Mouse (Mus musculus): ENCODE results near the gene Tmem80. TPM values are rescaled to one million over a fixed set of nuclear protein-coding genes. Genes with fewer than 3 reads are reported as not detected.

Gene Tmem80
- total and polyA plus RNA-seq, 2 experiments from 2014 or later = 23.6 to 29.8 TPM

DNA sequence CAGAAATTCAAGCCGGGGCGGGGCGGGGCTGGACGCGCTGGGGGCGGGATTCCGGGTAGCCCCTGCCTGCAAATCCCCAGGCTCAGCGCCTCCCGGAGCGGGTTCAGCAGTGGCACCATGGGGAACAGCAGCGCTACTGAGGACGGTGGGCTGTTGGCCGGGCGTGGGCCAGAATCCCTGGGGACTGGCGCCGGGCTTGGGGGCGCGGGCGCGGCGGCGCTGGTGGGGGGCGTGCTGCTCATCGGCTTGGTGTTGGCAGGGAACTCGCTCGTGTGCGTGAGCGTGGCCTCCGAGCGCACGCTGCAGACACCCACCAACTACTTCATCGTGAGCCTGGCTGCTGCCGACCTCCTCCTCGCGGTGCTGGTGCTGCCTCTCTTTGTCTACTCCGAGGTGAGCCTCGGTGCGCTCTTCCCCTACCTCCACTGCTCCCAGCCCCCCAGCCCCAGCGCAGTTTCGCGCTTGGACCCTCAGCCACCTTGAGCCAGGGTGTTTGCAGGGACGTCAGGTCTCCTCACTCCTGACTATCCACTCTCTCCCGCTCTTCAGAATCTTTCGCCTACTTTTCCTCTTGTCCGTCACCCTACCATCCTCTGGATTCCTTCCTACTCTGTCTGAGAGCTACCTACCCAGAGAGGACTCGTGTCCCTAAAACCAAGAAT is 35.5 kb upstream of the Tmem80 start, which contains the start of gene Drd4:
Drd4 (plus strand) TSS at position 86 of the 662 bp plus-strand sequence.
- Histone ChIP-seq H3K4me2 (ENCODE audit: low read depth, low read length) (peak within 1 kb of the TSS; percentile 66), H3K9ac (replicated peaks; ENCODE audit: low read depth, low read length) (no peak within 1 kb of the TSS), H3K4me3 (ENCODE audit: low read depth, low read length) (peak within 1 kb of the TSS; percentile 47), H3K4me1 (ENCODE audit: control insufficient read depth, insufficient read depth) (peaks cover 15% of the 10 kb centered on the region), H3K36me3 (replicated peaks; ENCODE audit: control insufficient read depth, insufficient read depth, low read length) (peaks cover 6% of the 10 kb centered on the region; the same call in 1 of the 2 replicates), H3K9me3 (replicated peaks; ENCODE audit: control insufficient read depth, low read length) (no peaks in the 10 kb centered on the region), H3K27ac (ENCODE audit: low read depth) (no peak within 1 kb of the TSS), H3K27me3 (ENCODE audit: control insufficient read depth, insufficient read depth, low read length) (peaks cover 54% of the 10 kb centered on the region)
- WGBS = 4% methylated on average over 41 of the region's 46 CpGs
- ATAC-seq (ENCODE audit: insufficient read depth, low read depth) = no peak
- DNase-seq (ENCODE audit: low spot score) = no peak
- TF ChIP-seq CTCF (IDR thresholded peaks at IDR 0.05; ENCODE audit: low read depth) = no peak
- no peak for TF ChIP-seq EP300 (IDR thresholded peaks at IDR 0.05; ENCODE audit: low read depth)

DNA sequence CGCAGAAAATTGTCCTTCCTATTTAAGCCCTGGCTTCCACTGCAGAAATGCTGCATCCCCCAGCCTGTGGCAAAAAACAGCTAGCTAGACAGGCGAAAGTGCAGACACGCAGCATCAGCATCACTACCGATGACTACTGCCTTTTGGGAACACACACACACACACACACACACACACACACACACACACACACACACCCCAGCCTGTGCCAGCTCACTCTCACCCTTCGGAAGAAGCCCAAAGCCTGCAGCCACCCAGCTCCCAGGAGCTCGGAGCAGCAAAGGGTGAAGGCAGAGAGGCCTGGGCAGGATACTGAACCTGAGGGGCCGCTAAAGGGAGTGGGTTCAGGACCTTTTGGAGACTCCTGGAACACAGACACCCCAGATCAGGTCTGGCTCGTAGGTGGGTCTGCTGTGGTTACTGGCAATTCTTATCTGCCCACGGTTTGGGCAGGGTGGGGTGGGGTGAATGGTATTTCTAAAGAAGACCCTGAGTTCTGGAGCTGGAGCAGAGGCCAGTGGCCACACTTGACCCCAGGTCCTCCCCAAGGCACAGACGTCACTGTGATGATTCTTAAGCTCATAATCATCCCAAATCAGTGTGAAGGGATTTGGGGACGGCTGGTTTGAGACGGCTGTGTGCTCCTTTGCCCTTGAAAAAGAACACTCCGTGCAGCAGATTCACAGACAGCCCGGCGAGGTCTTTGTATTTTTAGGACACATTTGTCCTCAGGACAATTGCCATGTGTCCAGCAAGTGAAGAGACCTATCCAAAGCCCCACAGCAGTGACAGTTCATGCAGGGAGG is 34.8 kb upstream of the Tmem80 start:
- no peak overlapping the region for H3K27ac ChIP-seq (ENCODE audit: low read depth)
- no peak for TF ChIP-seq EP300 (IDR thresholded peaks at IDR 0.05; ENCODE audit: low read depth)
- TF ChIP-seq CTCF (IDR thresholded peaks at IDR 0.05; ENCODE audit: low read depth) = no peak
- DNase-seq (ENCODE audit: low spot score) (no peak), ATAC-seq (ENCODE audit: insufficient read depth, low read depth) (no peak)
- H3K27me3 ChIP-seq (ENCODE audit: control insufficient read depth, insufficient read depth, low read length) = peaks cover 54% of the 10 kb centered on the region
- H3K9me3 ChIP-seq (replicated peaks; ENCODE audit: control insufficient read depth, low read length) = no peaks in the 10 kb centered on the region
- no peak overlapping the region for H3K9ac ChIP-seq (replicated peaks; ENCODE audit: low read depth, low read length)
- no peak overlapping the region for H3K4me2 ChIP-seq (ENCODE audit: low read depth, low read length)
- WGBS = 45% methylated on average over 15 of the region's 15 CpGs
- peaks cover 9% of the 10 kb centered on the region; the same call in 1 of the 2 replicates for H3K36me3 ChIP-seq (replicated peaks; ENCODE audit: control insufficient read depth, insufficient read depth, low read length)
- no peak overlapping the region for H3K4me3 ChIP-seq (ENCODE audit: low read depth, low read length)
- peaks cover 15% of the 10 kb centered on the region for H3K4me1 ChIP-seq (ENCODE audit: control insufficient read depth, insufficient read depth)

- Histone ChIP-seq H3K27ac (ENCODE audit: low read depth) (no peak overlapping the region), H3K36me3 (replicated peaks; ENCODE audit: control insufficient read depth, insufficient read depth, low read length) (peaks cover 11% of the 10 kb centered on the region), H3K4me3 (ENCODE audit: low read depth, low read length) (peak overlapping the region; percentile 43), H3K9ac (replicated peaks; ENCODE audit: low read depth, low read length) (no peak overlapping the region; the same call in 1 of the 2 replicates), H3K4me2 (ENCODE audit: low read depth, low read length) (peak overlapping the region; percentile 64), H3K9me3 (replicated peaks; ENCODE audit: control insufficient read depth, low read length) (no peaks in the 10 kb centered on the region), H3K4me1 (ENCODE audit: control insufficient read depth, insufficient read depth) (peaks cover 15% of the 10 kb centered on the region), H3K27me3 (ENCODE audit: control insufficient read depth, insufficient read depth, low read length) (peaks cover 54% of the 10 kb centered on the region)
- WGBS = under 1% methylated on average over 52 of the region's 53 CpGs
- DNase-seq (ENCODE audit: low spot score) (no peak), ATAC-seq (ENCODE audit: insufficient read depth, low read depth) (no peak)
- TF ChIP-seq EP300 (IDR thresholded peaks at IDR 0.05; ENCODE audit: low read depth) (no peak), CTCF (IDR thresholded peaks at IDR 0.05; ENCODE audit: low read depth) (no peak)
Measured at GRCm38 (mm10) chr7:141293852-141294471, 33.6 kb upstream of the Tmem80 start.

- 4% methylated on average over 21 of the region's 22 CpGs for WGBS
- H3K4me3 ChIP-seq (ENCODE audit: low read depth, low read length) = peak overlapping the region; percentile 43
- no peak for ATAC-seq (ENCODE audit: insufficient read depth, low read depth)
Measured at GRCm38 (mm10) chr7:141294479-141294878, 33.1 kb upstream of the Tmem80 start.

DNA sequence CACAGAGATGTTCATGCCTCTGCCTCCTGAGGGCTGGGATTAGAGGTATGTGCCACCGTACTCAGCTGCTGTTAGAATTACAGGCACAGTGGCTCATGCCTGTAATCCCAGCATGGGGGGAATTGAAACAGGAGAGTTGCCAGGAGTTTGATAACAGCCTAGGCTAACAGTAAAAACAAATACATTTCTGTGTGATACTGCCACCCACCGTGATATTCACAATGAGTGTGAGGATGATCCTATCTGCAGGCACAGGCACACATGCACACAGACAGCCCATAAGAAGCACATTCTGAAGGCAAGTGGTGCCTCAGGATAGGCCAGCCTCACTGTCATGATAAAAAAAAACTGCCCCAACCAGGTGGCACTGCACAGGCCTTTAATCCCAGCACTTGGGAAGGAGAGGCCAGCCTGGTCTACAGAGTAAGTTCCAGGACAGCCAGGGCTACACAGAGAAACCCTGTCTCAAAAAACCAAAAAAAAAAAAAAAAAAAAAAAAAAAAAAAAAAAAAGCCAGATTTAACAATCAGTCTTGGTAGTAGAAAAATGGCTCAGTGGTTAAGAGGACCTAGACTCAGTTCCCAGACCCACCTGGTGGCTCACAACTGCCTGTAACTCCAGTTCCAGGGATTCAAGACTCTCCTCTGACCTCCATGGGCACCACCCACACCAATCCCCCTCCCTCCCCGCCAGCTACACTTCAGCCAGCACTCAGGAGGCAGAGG is 29.5 kb upstream of the Tmem80 start:
- H3K27me3 ChIP-seq (ENCODE audit: control insufficient read depth, insufficient read depth, low read length) = peaks cover 28% of the 10 kb centered on the region
- H3K9ac ChIP-seq (replicated peaks; ENCODE audit: low read depth, low read length) = no peak overlapping the region
- no peak overlapping the region for H3K4me2 ChIP-seq (ENCODE audit: low read depth, low read length)
- no peak overlapping the region for H3K4me3 ChIP-seq (ENCODE audit: low read depth, low read length)
- H3K4me1 ChIP-seq (ENCODE audit: control insufficient read depth, insufficient read depth) = peaks cover 10% of the 10 kb centered on the region
- H3K36me3 ChIP-seq (replicated peaks; ENCODE audit: control insufficient read depth, insufficient read depth, low read length) = peaks cover 41% of the 10 kb centered on the region
- DNase-seq (ENCODE audit: low spot score) = no peak
- TF ChIP-seq EP300 (IDR thresholded peaks at IDR 0.05; ENCODE audit: low read depth) (no peak), CTCF (IDR thresholded peaks at IDR 0.05; ENCODE audit: low read depth) (no peak)
- H3K9me3 ChIP-seq (replicated peaks; ENCODE audit: control insufficient read depth, low read length) = no peaks in the 10 kb centered on the region
- WGBS = 69% methylated on average over 3 of the region's 3 CpGs
- H3K27ac ChIP-seq (ENCODE audit: low read depth) = no peak overlapping the region
- ATAC-seq (ENCODE audit: insufficient read depth, low read depth) = no peak

More at GRCm38 (mm10) chr7:141294479-141294878, 33.1 kb upstream of the Tmem80 start:
- Histone ChIP-seq H3K27ac (ENCODE audit: low read depth) (no peak overlapping the region), H3K9ac (replicated peaks; ENCODE audit: low read depth, low read length) (no peak overlapping the region), H3K4me1 (ENCODE audit: control insufficient read depth, insufficient read depth) (peaks cover 15% of the 10 kb centered on the region), H3K36me3 (replicated peaks; ENCODE audit: control insufficient read depth, insufficient read depth, low read length) (peaks cover 16% of the 10 kb centered on the region), H3K27me3 (ENCODE audit: control insufficient read depth, insufficient read depth, low read length) (peaks cover 54% of the 10 kb centered on the region), H3K9me3 (replicated peaks; ENCODE audit: control insufficient read depth, low read length) (no peaks in the 10 kb centered on the region), H3K4me2 (ENCODE audit: low read depth, low read length) (peak overlapping the region; percentile 64)
- DNase-seq (ENCODE audit: low spot score) = no peak
- no peak for TF ChIP-seq EP300 (IDR thresholded peaks at IDR 0.05; ENCODE audit: low read depth)
- no peak for TF ChIP-seq CTCF (IDR thresholded peaks at IDR 0.05; ENCODE audit: low read depth)

Data from heart, postnatal 0 days (tissue).